In genomic region chr5:34191021-34191420, GRCm38 (mm10) we compare ENCODE assay signal across 10 mouse cellular contexts. TPM values are rescaled to one million over a fixed set of nuclear protein-coding genes. Genes with fewer than 3 reads are reported as not detected.
DNase-seq lines count a peak whose midpoint lies in the region; ATAC-seq lines count a peak whose summit lies in the region.
"Had no signal": no experiment of that assay in that cellular context is flagged by ENCODE, and none has a peak within 500 bp of the region (broad histone marks: within the 10 kb centered on the region; RNA-seq: fewer than 3 reads in every experiment).

No protein-coding gene starts in this region.

- DNase-seq in heart, postnatal 10 days, result peak; percentile 72
- DNase-seq in 3134 (ENCODE audit: extremely low read depth, insufficient read length, low spot score) (peak; percentile 70), adipocyte (ENCODE audit: low spot score) (peak; percentile 98)
- peak; percentile 43 to 63 for DNase-seq in kidney, postnatal 4 days
- no peak for DNase-seq in thymus, postnatal 14 days
- DNase-seq: liver, embryonic 13.5 days had no signal

- peaks cover 18% of the 10 kb centered on the region for H3K4me1 ChIP-seq in heart, embryonic 11.5 days (ENCODE audit: control insufficient read depth, insufficient read depth, low read length)
- H3K4me1 ChIP-seq in forebrain, embryonic 16.5 days (replicated peaks; ENCODE audit: control insufficient read depth, insufficient read depth, low read length), result peaks cover 14% of the 10 kb centered on the region

- no peak overlapping the region for H3K27ac ChIP-seq in heart, embryonic 11.5 days (ENCODE audit: low read depth, low read length)
- no peak overlapping the region for H3K27ac ChIP-seq in forebrain, embryonic 16.5 days (ENCODE audit: low read length)
- H3K27ac ChIP-seq: embryonic facial prominence, embryonic 12.5 days; liver, embryonic 13.5 days had no signal

- H3K27me3 ChIP-seq in heart, embryonic 11.5 days (ENCODE audit: control insufficient read depth, insufficient read depth, low read length), result no peaks in the 10 kb centered on the region
- H3K27me3 ChIP-seq in forebrain, embryonic 16.5 days (replicated peaks; ENCODE audit: control insufficient read depth, insufficient read depth, low read length), result 0 out of 2 replicates have a peak, but pooled peaks cover 2% of the 10 kb centered on the region
- H3K27me3 ChIP-seq: embryonic facial prominence, embryonic 12.5 days; liver, embryonic 13.5 days had no signal

- H3K9me3 ChIP-seq in heart, embryonic 11.5 days (replicated peaks; ENCODE audit: control insufficient read depth, low read length), result no peaks in the 10 kb centered on the region
- no peaks in the 10 kb centered on the region for H3K9me3 ChIP-seq in forebrain, embryonic 16.5 days (ENCODE audit: control insufficient read depth, low read length)
- H3K9me3 ChIP-seq: embryonic facial prominence, embryonic 12.5 days; liver, embryonic 13.5 days had no signal

- H3K36me3 ChIP-seq in heart, embryonic 11.5 days (ENCODE audit: control insufficient read depth, insufficient read depth, low read length), result no peaks in the 10 kb centered on the region
- no peaks in the 10 kb centered on the region for H3K36me3 ChIP-seq in forebrain, embryonic 16.5 days (ENCODE audit: control insufficient read depth, insufficient read depth)
- H3K36me3 ChIP-seq: embryonic facial prominence, embryonic 12.5 days; liver, embryonic 13.5 days had no signal

- no peak overlapping the region for H3K4me3 ChIP-seq in heart, embryonic 11.5 days (ENCODE audit: low read depth, low read length)
- H3K4me3 ChIP-seq in forebrain, embryonic 16.5 days (replicated peaks; ENCODE audit: low read length), result no peak overlapping the region
- H3K4me3 ChIP-seq: embryonic facial prominence, embryonic 12.5 days; liver, embryonic 13.5 days had no signal

- no peak overlapping the region for H3K4me2 ChIP-seq in heart, embryonic 11.5 days
- H3K4me2 ChIP-seq in forebrain, embryonic 16.5 days (ENCODE audit: low read length), result no peak overlapping the region
- H3K4me2 ChIP-seq: embryonic facial prominence, embryonic 12.5 days; liver, embryonic 13.5 days had no signal

- intact Hi-C loops in heart, postnatal 10 days (cut with DNase I), result loop anchor here (2.0 to 5.0 kb wide), 2 partner anchors 50 to 94 kb away; no protein-coding TSS in a partner anchor

- no peak overlapping the region for H3K9ac ChIP-seq in heart, embryonic 11.5 days (ENCODE audit: low read depth, low read length)
- no peak overlapping the region for H3K9ac ChIP-seq in forebrain, embryonic 16.5 days (replicated peaks; ENCODE audit: low read depth, low read length)
- H3K9ac ChIP-seq: embryonic facial prominence, embryonic 12.5 days; liver, embryonic 13.5 days had no signal

- ATAC-seq in heart, embryonic 11.5 days (replicated peaks; ENCODE audit: insufficient number of reproducible peaks, low FRiP score, low TSS enrichment), result no peak
- no peak for ATAC-seq in erythroid progenitor cell, adult 5-6 weeks (replicated peaks; ENCODE audit: low FRiP score, poor library complexity, severe bottlenecking)
- no peak for ATAC-seq in forebrain, embryonic 16.5 days

- 50% methylated on average over 4 of the region's 4 CpGs for WGBS in heart, embryonic 11.5 days (ENCODE audit: insufficient replicate concordance)
- WGBS in forebrain, embryonic 16.5 days, result 50% methylated on average over 4 of the region's 4 CpGs

RNA-seq across cellular contexts. Expression of gene Mxd4, which starts 3.5 kb away (rescaled TPM):
- total RNA-seq in heart, postnatal 10 days (2021), result 100 to 1,000 TPM; 109 to 119 TPM
- polyA plus RNA-seq in heart, embryonic 11.5 days (2014; fragmentation: Nextera tagmentation; extraction: Ambion mirVana), result 23.3 and 26.7 TPM in 2 replicates
- 4.7 and 7.1 TPM in 2 replicates for total RNA-seq in erythroid progenitor cell, adult 5-6 weeks (2015; ENCODE audit: low replicate concordance)
- 3.6 and 13.6 TPM in 2 replicates for total RNA-seq in erythroid progenitor cell, adult 5-6 weeks (2017; ENCODE audit: low replicate concordance)
- 37.1 and 47.2 TPM in 2 replicates for polyA plus RNA-seq in forebrain, embryonic 16.5 days (2015; fragmentation: Nextera tagmentation; extraction: Ambion mirVana)

RNA-seq across cellular contexts. Expression of gene Haus3, which starts 21.7 kb away (rescaled TPM):
- total RNA-seq in heart, postnatal 10 days (2021), result 1 to 10 TPM; 6.9 to 7.4 TPM
- polyA plus RNA-seq in heart, embryonic 11.5 days (2014; fragmentation: Nextera tagmentation; extraction: Ambion mirVana), result 28.8 and 31.2 TPM in 2 replicates
- total RNA-seq in erythroid progenitor cell, adult 5-6 weeks (2015; ENCODE audit: low replicate concordance), result 61.6 and 90.5 TPM in 2 replicates
- total RNA-seq in erythroid progenitor cell, adult 5-6 weeks (2017; ENCODE audit: low replicate concordance), result 99.5 and 120 TPM in 2 replicates
- polyA plus RNA-seq in forebrain, embryonic 16.5 days (2015; fragmentation: Nextera tagmentation; extraction: Ambion mirVana), result 18.0 and 23.1 TPM in 2 replicates

RNA-seq across cellular contexts. Expression of gene Poln, which starts 21.8 kb away (rescaled TPM):
- 1 to 10 TPM; 2.1 to 5.4 TPM for total RNA-seq in heart, postnatal 10 days (2021)
- polyA plus RNA-seq in heart, embryonic 11.5 days (2014; fragmentation: Nextera tagmentation; extraction: Ambion mirVana), result 0.38 and 0.52 TPM in 2 replicates
- total RNA-seq in erythroid progenitor cell, adult 5-6 weeks (2015; ENCODE audit: low replicate concordance), result 1.1 and 4.2 TPM in 2 replicates
- 1.7 and 7.3 TPM in 2 replicates for total RNA-seq in erythroid progenitor cell, adult 5-6 weeks (2017; ENCODE audit: low replicate concordance)
- 0.37 and 0.73 TPM in 2 replicates for polyA plus RNA-seq in forebrain, embryonic 16.5 days (2015; fragmentation: Nextera tagmentation; extraction: Ambion mirVana)

Comparison
In these comparisons a context has a peak if more than half of its experiments do, and no peak if none do; other contexts are left out.
1. RNA of gene Mxd4, which starts 3.5 kb away (total RNA-seq): 109 to 119 TPM in heart, postnatal 10 days; 3.6 to 13.6 TPM in erythroid progenitor cell, adult 5-6 weeks; every median in the first group is over 4 times any median in the second.
2. RNA of gene Haus3, which starts 21.7 kb away (total RNA-seq): 61.6 to 120 TPM in erythroid progenitor cell, adult 5-6 weeks; 6.9 to 7.4 TPM in heart, postnatal 10 days; every median in the first group is over 4 times any median in the second.